Mouse (Mus musculus) midbrain, embryonic 15.5 days (tissue): ENCODE measurements around the gene Rtl5. TPM values are rescaled to one million over a fixed set of nuclear protein-coding genes. Genes with fewer than 3 reads are reported as not detected.

ENCODE experiments used
- ATAC-seq: fragments of 200-750 bp; cut with Nextera tagmentation; replicated peaks from 2 replicates; pipeline ENCODE4 v1.8.0; 2017; ENCODE audit warnings: moderate TSS enrichment
- H3K27ac ChIP-seq: fragments of 300-500 bp; sonication (generic); 2 replicates; pipeline ENCODE4 v1.5.1; 2015; ENCODE audit warnings: mild to moderate bottlenecking, inconsistent platforms
- H3K27me3 ChIP-seq: fragments of 300-500 bp; sonication (generic); replicated peaks from 2 replicates; pipeline ENCODE4 v1.6.1; 2015; ENCODE audit warnings: inconsistent platforms
- H3K36me3 ChIP-seq: fragments of 300-500 bp; sonication (generic); replicated peaks from 2 replicates; pipeline ENCODE4 v1.6.1; 2015; ENCODE audit warnings: inconsistent platforms
- H3K4me1 ChIP-seq: fragments of 300-500 bp; sonication (generic); 2 replicates; pipeline ENCODE4 v1.6.1; 2015; ENCODE audit warnings: inconsistent platforms
- H3K4me2 ChIP-seq: fragments of 300-500 bp; sonication (generic); 2 replicates; pipeline ENCODE4 v1.6.1; 2015; ENCODE audit warnings: inconsistent platforms, mild to moderate bottlenecking, moderate library complexity
- H3K4me3 ChIP-seq: fragments of 300-500 bp; sonication (generic); 2 replicates; pipeline ENCODE4 v1.5.1; 2015; ENCODE audit warnings: mild to moderate bottlenecking, inconsistent platforms
- H3K9ac ChIP-seq: fragments of 300-500 bp; sonication (generic); 2 replicates; pipeline ENCODE4 v1.6.1; 2015; ENCODE audit warnings: mild to moderate bottlenecking, inconsistent platforms
- H3K9me3 ChIP-seq: fragments of 300-500 bp; sonication (generic); 2 replicates; pipeline ENCODE4 v1.6.1; 2016; ENCODE audit warnings: inconsistent platforms
- WGBS: fragments of 180-500 bp; shearing (Covaris S2); methylation state at CpG from one replicate; pipeline ENCODE4 v1.1.7; 2015; ENCODE audit warnings: mixed read lengths; 5-methylcytosine and 5-hydroxymethylcytosine counted together
- polyA plus RNA-seq: library from polyadenylated mRNA; unstranded; fragments of >200 nt; fragmentation: Nextera tagmentation; extraction: Ambion mirVana; gene quantifications from 2 replicates; pipeline ENCODE4 v1.2.1, GENCODE M21; 2015

Rtl5 gene
- polyA plus RNA-seq, 1 experiment from 2014 or later = 11.6 TPM

- Histone ChIP-seq H3K4me1 (peaks cover 21% of the 10 kb centered on the region), H3K9ac (no peak overlapping the region), H3K36me3 (no peaks in the 10 kb centered on the region), H3K4me2 (0 out of 2 replicates have a peak overlapping the region, but pooled peaks have one; percentile 17), H3K4me3 (no peak overlapping the region), H3K27ac (peak overlapping the region; percentile 89), H3K9me3 (no peaks in the 10 kb centered on the region), H3K27me3 (no peaks in the 10 kb centered on the region)
- ATAC-seq = no peak
- 39% methylated on average over 10 of the region's 10 CpGs for WGBS
Observed at GRCm38 (mm10) chrX:102081076-102081475, 10.0 kb upstream of the Rtl5 start.

GRCm38 (mm10) chrX:102076886-102077765 lies 6.0 kb upstream of the Rtl5 start:
- Histone ChIP-seq H3K9me3 (no peaks in the 10 kb centered on the region), H3K36me3 (no peaks in the 10 kb centered on the region), H3K4me2 (no peak overlapping the region), H3K9ac (no peak overlapping the region), H3K27ac (no peak overlapping the region), H3K4me3 (no peak overlapping the region), H3K4me1 (peaks cover 14% of the 10 kb centered on the region), H3K27me3 (no peaks in the 10 kb centered on the region)
- ATAC-seq = no peak
- 84% methylated on average over 7 of the region's 7 CpGs for WGBS

GRCm38 (mm10) chrX:102075158-102075557 lies 4.1 kb upstream of the Rtl5 start:
- H3K9ac ChIP-seq = no peak overlapping the region
- peaks cover 10% of the 10 kb centered on the region for H3K4me1 ChIP-seq
- H3K9me3 ChIP-seq = no peaks in the 10 kb centered on the region
- H3K36me3 ChIP-seq = no peaks in the 10 kb centered on the region
- no peak overlapping the region for H3K4me2 ChIP-seq
- ATAC-seq = no peak
- 78% methylated on average over 4 of the region's 4 CpGs for WGBS
- H3K4me3 ChIP-seq = no peak overlapping the region
- H3K27me3 ChIP-seq = no peaks in the 10 kb centered on the region
- no peak overlapping the region for H3K27ac ChIP-seq

- H3K36me3 ChIP-seq = no peaks in the 10 kb centered on the region
- no peak overlapping the region for H3K9ac ChIP-seq
- WGBS = 41% methylated on average over 5 of the region's 5 CpGs
- H3K4me3 ChIP-seq = no peak overlapping the region
- H3K27me3 ChIP-seq = no peaks in the 10 kb centered on the region
- peaks cover 16% of the 10 kb centered on the region for H3K4me1 ChIP-seq
- ATAC-seq = no peak
- H3K9me3 ChIP-seq = no peaks in the 10 kb centered on the region
- H3K4me2 ChIP-seq = no peak overlapping the region
- H3K27ac ChIP-seq = no peak overlapping the region
Observed at GRCm38 (mm10) chrX:102074435-102074834, 3.3 kb upstream of the Rtl5 start.

GRCm38 (mm10) chrX:102073605-102074325 lies 2.7 kb upstream of the Rtl5 start:
- Histone ChIP-seq H3K4me3 (no peak overlapping the region), H3K9me3 (no peaks in the 10 kb centered on the region), H3K27ac (no peak overlapping the region), H3K9ac (no peak overlapping the region), H3K4me1 (peaks cover 22% of the 10 kb centered on the region), H3K27me3 (no peaks in the 10 kb centered on the region), H3K4me2 (no peak overlapping the region), H3K36me3 (no peaks in the 10 kb centered on the region)
- ATAC-seq = no peak
- 67% methylated on average over 14 of the region's 14 CpGs for WGBS

- 28% methylated on average over 2 of the region's 2 CpGs for WGBS
- H3K9ac ChIP-seq = 0 out of 2 replicates have a peak overlapping the region, but pooled peaks have one; percentile 8
- peak overlapping the region; percentile 58 for H3K4me2 ChIP-seq
- H3K27me3 ChIP-seq = no peaks in the 10 kb centered on the region
- ATAC-seq = peak; percentile 58
- peaks cover 37% of the 10 kb centered on the region for H3K4me1 ChIP-seq
- peak overlapping the region; percentile 59 for H3K4me3 ChIP-seq
- H3K27ac ChIP-seq = peak overlapping the region; percentile 89
- no peaks in the 10 kb centered on the region for H3K9me3 ChIP-seq
- no peaks in the 10 kb centered on the region for H3K36me3 ChIP-seq
Observed at GRCm38 (mm10) chrX:102071517-102071916, 413 bp upstream of the Rtl5 start.

- Histone ChIP-seq H3K9me3 (no peaks in the 10 kb centered on the region), H3K4me2 (peak overlapping the region; percentile 58; the same call in 1 of the 2 replicates), H3K4me1 (peaks cover 46% of the 10 kb centered on the region), H3K36me3 (no peaks in the 10 kb centered on the region), H3K9ac (no peak overlapping the region), H3K27me3 (no peaks in the 10 kb centered on the region), H3K27ac (no peak overlapping the region), H3K4me3 (no peak overlapping the region)
- WGBS = 93% methylated on average over 24 of the region's 24 CpGs
- ATAC-seq = no peak
Observed at GRCm38 (mm10) chrX:102068811-102069540, 2.1 kb downstream of the Rtl5 start.

GRCm38 (mm10) chrX:102067118-102067517 lies 4.0 kb downstream of the Rtl5 start:
- Histone ChIP-seq H3K9ac (no peak overlapping the region), H3K4me1 (peaks cover 44% of the 10 kb centered on the region), H3K36me3 (no peaks in the 10 kb centered on the region), H3K27ac (no peak overlapping the region), H3K4me3 (no peak overlapping the region), H3K27me3 (no peaks in the 10 kb centered on the region), H3K4me2 (peak overlapping the region; percentile 16; the same call in 1 of the 2 replicates), H3K9me3 (no peaks in the 10 kb centered on the region)
- WGBS = 72% methylated on average over 6 of the region's 6 CpGs
- no peak for ATAC-seq

- no peak overlapping the region for H3K9ac ChIP-seq
- H3K4me3 ChIP-seq = no peak overlapping the region
- H3K4me1 ChIP-seq = peaks cover 37% of the 10 kb centered on the region
- H3K27me3 ChIP-seq = no peaks in the 10 kb centered on the region
- H3K36me3 ChIP-seq = no peaks in the 10 kb centered on the region
- peak; percentile 30 for ATAC-seq
- no peak overlapping the region for H3K4me2 ChIP-seq
- whole genome bisulfite sequencing = 22% methylated on average over 9 of the region's 9 CpGs
- H3K9me3 ChIP-seq = no peaks in the 10 kb centered on the region
- no peak overlapping the region for H3K27ac ChIP-seq
Observed at GRCm38 (mm10) chrX:102066134-102066533, 5.0 kb downstream of the Rtl5 start.

GRCm38 (mm10) chrX:102065213-102065775 lies 5.8 kb downstream of the Rtl5 start:
- Histone ChIP-seq H3K4me1 (peaks cover 37% of the 10 kb centered on the region), H3K9ac (no peak overlapping the region)
- WGBS = 51% methylated on average over 4 of the region's 4 CpGs

GRCm38 (mm10) chrX:102064062-102064461 lies 7.0 kb downstream of the Rtl5 start:
- Histone ChIP-seq H3K4me3 (no peak overlapping the region), H3K9ac (no peak overlapping the region), H3K36me3 (no peaks in the 10 kb centered on the region), H3K4me2 (no peak overlapping the region), H3K9me3 (no peaks in the 10 kb centered on the region), H3K4me1 (peaks cover 28% of the 10 kb centered on the region), H3K27me3 (no peaks in the 10 kb centered on the region), H3K27ac (no peak overlapping the region)
- WGBS = 38% methylated on average over 3 of the region's 3 CpGs
- ATAC-seq = no peak

More at GRCm38 (mm10) chrX:102065213-102065775, 5.8 kb downstream of the Rtl5 start:
- H3K9me3 ChIP-seq = no peaks in the 10 kb centered on the region
- H3K4me2 ChIP-seq = no peak overlapping the region
- no peaks in the 10 kb centered on the region for H3K36me3 ChIP-seq
- no peak overlapping the region for H3K27ac ChIP-seq
- no peak for ATAC-seq
- no peak overlapping the region for H3K4me3 ChIP-seq
- no peaks in the 10 kb centered on the region for H3K27me3 ChIP-seq

GRCm38 (mm10) chrX:102060891-102061290 lies 10.2 kb downstream of the Rtl5 start:
- no peaks in the 10 kb centered on the region for H3K9me3 ChIP-seq
- H3K27me3 ChIP-seq = no peaks in the 10 kb centered on the region
- no peaks in the 10 kb centered on the region for H3K36me3 ChIP-seq
- no peak for ATAC-seq
- H3K27ac ChIP-seq = no peak overlapping the region
- no peak overlapping the region for H3K4me2 ChIP-seq
- 43% methylated on average over 2 of the region's 2 CpGs for WGBS
- H3K4me3 ChIP-seq = no peak overlapping the region
- H3K4me1 ChIP-seq = peaks cover 9% of the 10 kb centered on the region
- no peak overlapping the region for H3K9ac ChIP-seq
